Mouse (Mus musculus): ENCODE results near the gene Cfd. TPM values are rescaled to one million over a fixed set of nuclear protein-coding genes. Genes with fewer than 3 reads are reported as not detected.
A peak's percentile ranks its signal among the peaks of the same experiment; 100 is the strongest.
"Not testable (repeated sequence)": the region's sequence is repeated elsewhere in the genome, so short reads cannot be mapped to it uniquely, and the experiment has no call there.

The Cfd gene
- total and polyA plus RNA-seq, 3 experiments = 22.9 to 490 (median 98.7) TPM

DNA sequence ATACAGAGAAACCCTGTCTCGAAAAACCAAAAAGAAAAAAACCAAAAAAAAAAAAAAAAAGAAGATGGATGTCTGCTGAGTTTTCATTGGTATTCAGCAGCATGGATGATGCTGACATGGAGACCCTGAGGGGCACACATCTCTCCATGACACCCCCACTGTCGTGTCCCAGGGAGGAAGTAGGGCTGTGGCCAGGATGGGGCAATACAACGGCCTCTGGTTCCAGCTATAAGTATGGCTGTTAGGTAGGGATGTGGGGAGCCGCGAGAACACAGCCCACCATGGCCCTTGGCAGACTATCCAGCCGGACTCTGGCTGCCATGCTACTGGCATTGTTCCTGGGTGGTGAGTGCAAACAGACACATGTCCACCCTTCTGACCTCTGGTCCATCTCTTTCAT is 4.6 kb upstream of the Cfd start, which contains the start of gene Elane:
Gene Elane, plus strand, starts transcription at position 194 of the 400 bp plus-strand sequence.
- 73% methylated on average over 6 of the region's 6 CpGs for WGBS
- no peaks in the 10 kb centered on the region for H3K36me3 ChIP-seq (ENCODE audit: control insufficient read depth, insufficient read depth, low read length)
- H3K27ac ChIP-seq = no peak within 1 kb of the TSS
- H3K79me2 ChIP-seq (replicated peaks; ENCODE audit: control insufficient read depth, insufficient read depth, low read length) = no peaks in the 10 kb centered on the region
- H3K4me3 ChIP-seq = no peak within 1 kb of the TSS
- no peaks in the 10 kb centered on the region for H3K27me3 ChIP-seq (ENCODE audit: control insufficient read depth, insufficient read depth, low read length)
- H3K4me1 ChIP-seq (ENCODE audit: control insufficient read depth, insufficient read depth, low read length) = no peaks in the 10 kb centered on the region
- TF ChIP-seq EP300 (IDR thresholded peaks at IDR 0.05; ENCODE audit: insufficient read depth, low read depth, low read length) (no peak), POLR2A (IDR thresholded peaks at IDR 0.05; ENCODE audit: insufficient read depth, low read depth, low read length) (no peak), CTCF (IDR thresholded peaks at IDR 0.05) (no peak)
- DNase-seq = no peak
- intact Hi-C loops (cut with DNase I) = no loop called here
- no peak within 1 kb of the TSS for H3K9ac ChIP-seq (ENCODE audit: low read depth, low read length)

DNA sequence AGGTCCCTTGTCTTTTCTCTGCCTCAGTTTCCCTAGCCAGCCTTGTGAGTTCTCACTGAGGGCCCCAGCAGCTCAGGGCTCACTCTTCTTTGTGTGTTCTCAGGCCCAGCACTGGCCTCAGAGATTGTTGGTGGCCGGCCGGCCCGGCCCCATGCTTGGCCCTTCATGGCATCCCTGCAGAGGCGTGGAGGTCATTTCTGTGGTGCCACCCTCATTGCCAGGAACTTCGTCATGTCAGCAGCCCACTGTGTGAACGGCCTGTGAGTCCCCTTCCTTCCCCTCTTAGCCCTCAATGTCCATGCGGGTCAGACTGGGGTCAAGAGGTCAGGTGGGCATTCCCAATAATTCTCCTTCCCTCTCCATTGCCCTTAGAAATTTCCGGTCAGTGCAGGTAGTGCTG is 4.0 kb upstream of the Cfd start:
- intact Hi-C loops (cut with DNase I) = no loop called here

DNA sequence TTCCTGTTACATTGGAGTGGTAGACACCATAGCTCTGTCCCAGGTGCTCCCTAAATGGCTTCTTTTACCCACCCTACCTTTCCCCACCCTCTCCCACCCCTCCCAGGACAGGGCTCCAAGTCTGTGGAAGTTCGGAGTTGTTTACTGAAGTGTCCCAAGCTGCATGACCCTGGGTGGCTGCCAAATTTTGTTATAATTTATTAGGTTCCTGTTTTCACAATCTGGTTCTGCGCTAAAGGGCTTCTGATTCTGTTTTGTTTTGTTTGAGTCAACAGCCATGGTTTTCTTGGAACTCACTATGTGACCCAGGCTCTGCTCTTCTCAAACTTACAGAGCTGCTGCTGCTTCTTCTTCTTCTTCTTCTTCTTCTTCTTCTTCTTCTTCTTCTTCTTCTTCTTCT is 1.3 kb upstream of the Cfd start:
- Histone ChIP-seq H3K79me2 (replicated peaks; ENCODE audit: control insufficient read depth, insufficient read depth, low read length) (no peaks in the 10 kb centered on the region), H3K36me3 (ENCODE audit: control insufficient read depth, insufficient read depth, low read length) (no peaks in the 10 kb centered on the region), H3K27ac (no peak overlapping the region), H3K4me3 (no peak overlapping the region), H3K4me1 (ENCODE audit: control insufficient read depth, insufficient read depth, low read length) (no peaks in the 10 kb centered on the region), H3K9ac (ENCODE audit: low read depth, low read length) (no peak overlapping the region), H3K27me3 (ENCODE audit: control insufficient read depth, insufficient read depth, low read length) (no peaks in the 10 kb centered on the region)
- TF ChIP-seq POLR2A (IDR thresholded peaks at IDR 0.05; ENCODE audit: insufficient read depth, low read depth, low read length) (no peak), EP300 (IDR thresholded peaks at IDR 0.05; ENCODE audit: insufficient read depth, low read depth, low read length) (no peak), CTCF (IDR thresholded peaks at IDR 0.05) (no peak)
- no peak for DNase-seq
- 43% methylated on average over 2 of the region's 2 CpGs for WGBS
- intact Hi-C loops (cut with DNase I) = no loop called here

More for the DNA sequence above, 4.0 kb upstream of the Cfd start:
- Histone ChIP-seq H3K36me3 (ENCODE audit: control insufficient read depth, insufficient read depth, low read length) (no peaks in the 10 kb centered on the region), H3K9ac (ENCODE audit: low read depth, low read length) (no peak overlapping the region), H3K4me1 (ENCODE audit: control insufficient read depth, insufficient read depth, low read length) (no peaks in the 10 kb centered on the region), H3K27ac (no peak overlapping the region), H3K27me3 (ENCODE audit: control insufficient read depth, insufficient read depth, low read length) (no peaks in the 10 kb centered on the region), H3K4me3 (no peak overlapping the region), H3K79me2 (replicated peaks; ENCODE audit: control insufficient read depth, insufficient read depth, low read length) (no peaks in the 10 kb centered on the region)
- TF ChIP-seq EP300 (IDR thresholded peaks at IDR 0.05; ENCODE audit: insufficient read depth, low read depth, low read length) = no peak
- TF ChIP-seq CTCF (IDR thresholded peaks at IDR 0.05) = no peak
- no peak for TF ChIP-seq POLR2A (IDR thresholded peaks at IDR 0.05; ENCODE audit: insufficient read depth, low read depth, low read length)
- WGBS = 82% methylated on average over 8 of the region's 8 CpGs
- no peak for DNase-seq

DNA sequence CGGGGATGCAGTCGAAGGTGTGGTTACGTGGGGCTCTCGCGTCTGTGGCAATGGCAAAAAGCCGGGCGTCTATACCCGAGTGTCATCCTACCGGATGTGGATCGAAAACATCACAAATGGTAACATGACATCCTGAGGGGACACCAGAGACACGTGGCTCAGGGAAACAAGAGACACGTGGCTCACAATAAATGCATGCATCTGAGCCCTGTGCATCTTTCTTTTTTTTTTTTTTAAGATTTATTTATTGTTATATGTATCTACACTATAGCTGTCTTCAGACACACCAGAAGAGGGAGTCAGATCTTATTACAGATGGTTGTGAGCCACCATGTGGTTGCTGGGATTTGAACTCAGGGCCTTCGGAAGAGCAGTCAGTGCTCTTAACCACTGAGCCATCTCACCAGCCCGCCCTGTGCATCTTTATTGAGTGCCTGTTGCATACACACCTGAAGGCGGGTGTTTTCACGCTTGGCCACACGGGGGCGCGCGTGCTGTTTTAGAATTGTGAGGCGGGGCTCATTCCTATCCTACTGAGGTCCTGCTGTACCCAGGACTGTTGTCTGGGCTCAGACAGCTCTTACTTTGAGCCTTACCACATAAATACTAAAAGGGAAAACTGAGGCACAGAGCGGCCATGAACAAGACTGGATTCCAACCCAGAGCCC is 1.9 kb downstream of the Cfd start:
- not testable (repeated sequence) for H3K36me3 ChIP-seq (ENCODE audit: control insufficient read depth, insufficient read depth, low read length); H3K27ac ChIP-seq; H3K9ac ChIP-seq (ENCODE audit: low read depth, low read length); H3K4me1 ChIP-seq (ENCODE audit: control insufficient read depth, insufficient read depth, low read length); H3K4me3 ChIP-seq; H3K27me3 ChIP-seq (ENCODE audit: control insufficient read depth, insufficient read depth, low read length); H3K79me2 ChIP-seq (replicated peaks; ENCODE audit: control insufficient read depth, insufficient read depth, low read length)
- TF ChIP-seq EP300 (IDR thresholded peaks at IDR 0.05; ENCODE audit: insufficient read depth, low read depth, low read length) = 0 out of 2 replicates have a peak, but pooled peaks have one; percentile 51
- TF ChIP-seq CTCF (IDR thresholded peaks at IDR 0.05) = peak; percentile 85
- WGBS = 37% methylated on average over 22 of the region's 22 CpGs
- peak; percentile 70 to 85 for DNase-seq
- intact Hi-C loops (cut with DNase I) = loop anchor here (1.0 to 2.0 kb wide), 2 partner anchors 33 to 66 kb away; no protein-coding TSS in a partner anchor

DNA sequence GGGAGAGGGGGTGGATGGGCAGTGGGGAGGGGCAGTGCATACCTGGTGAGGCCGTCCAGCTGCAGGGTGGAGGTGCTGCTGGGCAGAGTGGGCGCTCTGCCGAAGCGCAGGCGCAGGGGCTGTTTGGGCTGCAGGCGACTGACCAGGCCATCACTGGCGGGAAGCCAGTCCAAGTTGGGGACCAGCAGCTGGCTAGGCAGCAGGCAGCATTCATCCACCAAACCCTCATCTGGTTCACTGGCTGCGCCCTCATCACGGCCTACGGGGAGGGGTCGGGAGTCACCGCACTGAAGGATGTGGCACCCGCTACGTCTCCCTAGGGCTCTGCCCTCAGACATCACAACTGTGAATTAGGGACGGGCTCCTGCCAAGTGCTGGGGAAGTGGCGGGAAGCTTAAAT is 5.7 kb downstream of the Cfd start:
- H3K79me2 ChIP-seq (replicated peaks; ENCODE audit: control insufficient read depth, insufficient read depth, low read length) = no peaks in the 10 kb centered on the region
- intact Hi-C loops (cut with DNase I) = no loop called here
- H3K27ac ChIP-seq = no peak overlapping the region
- no peaks in the 10 kb centered on the region for H3K27me3 ChIP-seq (ENCODE audit: control insufficient read depth, insufficient read depth, low read length)
- peak in 1 of 2 experiments; percentile 15 for DNase-seq
- 89% methylated on average over 16 of the region's 16 CpGs for WGBS
- H3K4me1 ChIP-seq (ENCODE audit: control insufficient read depth, insufficient read depth, low read length) = no peaks in the 10 kb centered on the region
- H3K9ac ChIP-seq (ENCODE audit: low read depth, low read length) = no peak overlapping the region
- H3K36me3 ChIP-seq (ENCODE audit: control insufficient read depth, insufficient read depth, low read length) = no peaks in the 10 kb centered on the region
- TF ChIP-seq CTCF (IDR thresholded peaks at IDR 0.05) = no peak
- no peak for TF ChIP-seq EP300 (IDR thresholded peaks at IDR 0.05; ENCODE audit: insufficient read depth, low read depth, low read length)
- no peak for TF ChIP-seq POLR2A (IDR thresholded peaks at IDR 0.05; ENCODE audit: insufficient read depth, low read depth, low read length)
- H3K4me3 ChIP-seq = no peak overlapping the region

DNA sequence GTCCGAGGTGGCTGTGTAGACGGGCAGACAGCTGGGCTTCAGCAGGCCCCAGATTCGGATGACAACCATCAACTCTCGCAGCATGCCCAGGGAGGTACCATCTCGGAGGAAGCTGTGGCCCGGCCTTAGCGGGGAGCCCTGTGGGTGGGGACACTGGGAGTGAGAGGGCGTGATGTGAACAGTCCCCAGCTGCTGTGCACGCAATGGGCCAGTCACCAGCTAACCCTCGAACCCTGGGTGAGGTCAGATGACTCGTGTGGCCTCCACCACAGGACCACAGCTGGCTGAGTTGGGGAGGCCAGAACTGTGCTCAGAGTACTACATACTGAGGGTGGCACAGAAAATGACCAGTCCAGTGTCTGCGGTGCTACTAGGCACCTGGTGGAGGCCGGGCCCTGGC is 6.2 kb downstream of the Cfd start:
- TF ChIP-seq EP300 (IDR thresholded peaks at IDR 0.05; ENCODE audit: insufficient read depth, low read depth, low read length) (no peak), CTCF (IDR thresholded peaks at IDR 0.05) (no peak), POLR2A (IDR thresholded peaks at IDR 0.05; ENCODE audit: insufficient read depth, low read depth, low read length) (no peak)
- H3K27me3 ChIP-seq (ENCODE audit: control insufficient read depth, insufficient read depth, low read length) = no peaks in the 10 kb centered on the region
- no peaks in the 10 kb centered on the region for H3K36me3 ChIP-seq (ENCODE audit: control insufficient read depth, insufficient read depth, low read length)
- intact Hi-C loops (cut with DNase I) = no loop called here
- no peaks in the 10 kb centered on the region for H3K4me1 ChIP-seq (ENCODE audit: control insufficient read depth, insufficient read depth, low read length)
- H3K79me2 ChIP-seq (replicated peaks; ENCODE audit: control insufficient read depth, insufficient read depth, low read length) = no peaks in the 10 kb centered on the region
- H3K4me3 ChIP-seq = no peak overlapping the region
- H3K9ac ChIP-seq (ENCODE audit: low read depth, low read length) = no peak overlapping the region
- H3K27ac ChIP-seq = no peak overlapping the region
- peak in 1 of 2 experiments; percentile 10 for DNase-seq
- 91% methylated on average over 13 of the region's 13 CpGs for WGBS

All from heart, adult 2 months (tissue).